Mouse (Mus musculus): Measurements from ENCODE around the gene Gse1. TPM values are rescaled to one million over a fixed set of nuclear protein-coding genes. Genes with fewer than 3 reads are reported as not detected.

Gene Gse1
- total RNA-seq, 1 experiment: 21.4 TPM

- peak overlapping the region; percentile 76 to 93 for H3K4me3 ChIP-seq (ENCODE audit: insufficient read depth in 1 of 2, low read depth in 1 of 2, low read length in 2 of 2, poor library complexity in 1 of 2, severe bottlenecking in 1 of 2)
These were observed 309.1 kb downstream of the Gse1 start for GRCm38 (mm10) chr8:120537207-120537817.

GRCm38 (mm10) chr8:120537818-120538396 is 309.7 kb downstream of the Gse1 start:
- H3K27ac ChIP-seq (ENCODE audit: insufficient read depth, low read depth, low read length, poor library complexity, severe bottlenecking): peak overlapping the region; percentile 76; the same call in 1 of the 2 replicates
- in situ Hi-C loops (cut with MboI; ENCODE audit: low sequenced_read_pairs in 2 of 2, unreplicated experiment in 2 of 2): no loop called here

More at GRCm38 (mm10) chr8:120537207-120537817, 309.1 kb downstream of the Gse1 start:
- H3K9me3 ChIP-seq (ENCODE audit: control insufficient read depth, insufficient read depth, low read depth, low read length): no peaks in the 10 kb centered on the region
- peak overlapping the region; percentile 76 for H3K27ac ChIP-seq (ENCODE audit: insufficient read depth, low read depth, low read length, poor library complexity, severe bottlenecking)
- peak; percentile 74 for DNase-seq (ENCODE audit: low read depth, low spot score)
- in situ Hi-C loops (cut with MboI; ENCODE audit: low sequenced_read_pairs in 2 of 2, unreplicated experiment in 2 of 2): no loop called here
- peaks cover 3% of the 10 kb centered on the region; the same call in 1 of the 2 replicates for H3K36me3 ChIP-seq (ENCODE audit: control insufficient read depth, insufficient read depth, low read length, poor library complexity, severe bottlenecking)
- TF ChIP-seq HCFC1 (IDR thresholded peaks at IDR 0.05; ENCODE audit: borderline replicate concordance, insufficient read depth, low read length): peak; percentile 27; the same call in 1 of the 2 replicates
- no peak for TF ChIP-seq CHD2 (IDR thresholded peaks at IDR 0.05; ENCODE audit: low read depth, low read length)
- H3K4me1 ChIP-seq (ENCODE audit: control insufficient read depth in 2 of 2, insufficient read depth in 2 of 2, low read length in 2 of 2, poor library complexity in 1 of 2): peaks cover 3 to 38% of the 10 kb centered on the region in 2 experiments
- H3K9ac ChIP-seq (ENCODE audit: insufficient read depth, low read depth, low read length, poor library complexity, severe bottlenecking): peak overlapping the region; percentile 94

DNA sequence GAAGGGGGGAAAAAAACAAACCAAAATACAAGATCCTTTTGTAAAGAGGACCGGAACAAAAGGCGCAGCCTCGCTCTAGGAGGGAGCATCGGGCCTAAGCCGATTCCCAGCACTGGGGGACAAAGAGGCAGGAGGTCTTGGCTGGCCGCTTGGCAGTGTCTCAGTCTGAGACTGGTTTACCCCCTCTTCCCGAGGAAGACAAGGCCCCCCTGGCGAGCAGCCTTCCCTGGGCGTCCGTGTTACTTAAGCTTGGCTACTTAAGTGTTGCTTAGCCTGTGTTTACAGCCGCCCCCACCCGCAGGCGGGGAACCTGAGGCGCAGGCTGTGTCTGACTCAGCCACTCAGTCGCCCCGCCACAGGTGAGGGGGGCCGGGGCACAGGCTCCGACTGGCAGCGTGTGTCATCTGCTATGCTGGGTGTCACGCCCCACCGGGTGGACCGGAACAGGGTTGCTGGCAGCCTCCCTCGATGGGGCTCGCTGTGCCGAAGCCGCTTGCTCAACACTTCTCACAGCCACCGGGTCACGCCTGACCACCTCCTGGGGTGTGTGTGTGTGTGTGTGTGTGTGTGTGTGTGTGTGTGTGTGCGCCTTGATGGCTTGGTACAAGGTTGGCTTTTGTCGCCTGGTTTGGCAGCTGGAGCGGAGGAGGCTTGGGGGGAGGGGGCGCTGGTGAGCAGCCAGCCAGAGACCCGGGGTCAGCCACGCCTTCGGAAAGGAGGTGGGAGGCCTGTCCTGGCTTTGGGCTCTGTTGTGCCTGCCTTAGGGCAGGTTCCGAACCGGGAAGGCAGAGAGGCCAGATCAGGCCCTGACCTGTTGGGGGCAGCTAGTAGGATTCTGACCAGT is 310.4 kb downstream of the Gse1 start:
- H3K27ac ChIP-seq (ENCODE audit: insufficient read depth, low read depth, low read length, poor library complexity, severe bottlenecking): 0 out of 2 replicates have a peak overlapping the region, but pooled peaks have one; percentile 76
- no peak for TF ChIP-seq ZNF384 (IDR thresholded peaks at IDR 0.05; ENCODE audit: low read depth, low read length)
- no peak for TF ChIP-seq HCFC1 (IDR thresholded peaks at IDR 0.05; ENCODE audit: borderline replicate concordance, insufficient read depth, low read length)
- TF ChIP-seq MAFK (IDR thresholded peaks at IDR 0.05; ENCODE audit: insufficient read depth, low read depth, low read length): no peak
- no peak for TF ChIP-seq ZC3H11A (IDR thresholded peaks at IDR 0.05; ENCODE audit: borderline replicate concordance, low read depth, low read length)
- no peak for TF ChIP-seq CHD2 (IDR thresholded peaks at IDR 0.05; ENCODE audit: low read depth, low read length)
- H3K9ac ChIP-seq (ENCODE audit: insufficient read depth, low read depth, low read length, poor library complexity, severe bottlenecking): peak overlapping the region; percentile 84
- peaks cover 3% of the 10 kb centered on the region; the same call in 1 of the 2 replicates for H3K36me3 ChIP-seq (ENCODE audit: control insufficient read depth, insufficient read depth, low read length, poor library complexity, severe bottlenecking)
- in situ Hi-C loops (cut with MboI; ENCODE audit: low sequenced_read_pairs in 2 of 2, unreplicated experiment in 2 of 2): no loop called here
- peak; percentile 56 for DNase-seq (ENCODE audit: low read depth, low spot score)
- H3K9me3 ChIP-seq (ENCODE audit: control insufficient read depth, insufficient read depth, low read depth, low read length): no peaks in the 10 kb centered on the region
- peak overlapping the region; percentile 76 to 93 for H3K4me3 ChIP-seq (ENCODE audit: insufficient read depth in 1 of 2, low read depth in 1 of 2, low read length in 2 of 2, poor library complexity in 1 of 2, severe bottlenecking in 1 of 2)
- H3K4me1 ChIP-seq (ENCODE audit: control insufficient read depth in 2 of 2, insufficient read depth in 2 of 2, low read length in 2 of 2, poor library complexity in 1 of 2): peaks cover 2 to 44% of the 10 kb centered on the region in 2 experiments; a peak in 3 of 4 replicates

More at GRCm38 (mm10) chr8:120537818-120538396, 309.7 kb downstream of the Gse1 start:
- TF ChIP-seq CHD2 (IDR thresholded peaks at IDR 0.05; ENCODE audit: low read depth, low read length) (no peak), ZNF384 (IDR thresholded peaks at IDR 0.05; ENCODE audit: low read depth, low read length) (no peak), HCFC1 (IDR thresholded peaks at IDR 0.05; ENCODE audit: borderline replicate concordance, insufficient read depth, low read length) (no peak), MAFK (IDR thresholded peaks at IDR 0.05; ENCODE audit: insufficient read depth, low read depth, low read length) (no peak), ZC3H11A (IDR thresholded peaks at IDR 0.05; ENCODE audit: borderline replicate concordance, low read depth, low read length) (no peak)
- peaks cover 3% of the 10 kb centered on the region; the same call in 1 of the 2 replicates for H3K36me3 ChIP-seq (ENCODE audit: control insufficient read depth, insufficient read depth, low read length, poor library complexity, severe bottlenecking)
- H3K4me1 ChIP-seq (ENCODE audit: control insufficient read depth in 2 of 2, insufficient read depth in 2 of 2, low read length in 2 of 2, poor library complexity in 1 of 2): peaks cover 2 to 44% of the 10 kb centered on the region in 2 experiments; a peak in 3 of 4 replicates
- no peak for DNase-seq (ENCODE audit: low read depth, low spot score)
- H3K9me3 ChIP-seq (ENCODE audit: control insufficient read depth, insufficient read depth, low read depth, low read length): no peaks in the 10 kb centered on the region
- H3K9ac ChIP-seq (ENCODE audit: insufficient read depth, low read depth, low read length, poor library complexity, severe bottlenecking): peak overlapping the region; percentile 84
- peak overlapping the region; percentile 76 to 93 for H3K4me3 ChIP-seq (ENCODE audit: insufficient read depth in 1 of 2, low read depth in 1 of 2, low read length in 2 of 2, poor library complexity in 1 of 2, severe bottlenecking in 1 of 2)

- peaks cover 3% of the 10 kb centered on the region; the same call in 1 of the 2 replicates for H3K36me3 ChIP-seq (ENCODE audit: control insufficient read depth, insufficient read depth, low read length, poor library complexity, severe bottlenecking)
- peak overlapping the region; percentile 10; the same call in 1 of the 2 replicates for H3K27ac ChIP-seq (ENCODE audit: insufficient read depth, low read depth, low read length, poor library complexity, severe bottlenecking)
- H3K9me3 ChIP-seq (ENCODE audit: control insufficient read depth, insufficient read depth, low read depth, low read length): no peaks in the 10 kb centered on the region
- H3K4me3 ChIP-seq (ENCODE audit: insufficient read depth in 1 of 2, low read depth in 1 of 2, low read length in 2 of 2, poor library complexity in 1 of 2, severe bottlenecking in 1 of 2): peak overlapping the region in 1 of 2 experiments; percentile 76; a peak in 2 of 4 replicates
- DNase-seq (ENCODE audit: low read depth, low spot score): no peak
- H3K9ac ChIP-seq (ENCODE audit: insufficient read depth, low read depth, low read length, poor library complexity, severe bottlenecking): peak overlapping the region; percentile 84; the same call in 1 of the 2 replicates
- peaks cover 2 to 39% of the 10 kb centered on the region in 2 experiments; a peak in 3 of 4 replicates for H3K4me1 ChIP-seq (ENCODE audit: control insufficient read depth in 2 of 2, insufficient read depth in 2 of 2, low read length in 2 of 2, poor library complexity in 1 of 2)
- TF ChIP-seq MAFK (IDR thresholded peaks at IDR 0.05; ENCODE audit: insufficient read depth, low read depth, low read length) (no peak), ZNF384 (IDR thresholded peaks at IDR 0.05; ENCODE audit: low read depth, low read length) (no peak), ZC3H11A (IDR thresholded peaks at IDR 0.05; ENCODE audit: borderline replicate concordance, low read depth, low read length) (no peak), CHD2 (IDR thresholded peaks at IDR 0.05; ENCODE audit: low read depth, low read length) (no peak), HCFC1 (IDR thresholded peaks at IDR 0.05; ENCODE audit: borderline replicate concordance, insufficient read depth, low read length) (no peak)
- in situ Hi-C loops (cut with MboI; ENCODE audit: low sequenced_read_pairs in 2 of 2, unreplicated experiment in 2 of 2): no loop called here
These were observed 311.1 kb downstream of the Gse1 start for GRCm38 (mm10) chr8:120539381-120539774.
